ENCODE assay signal across 8 mouse cellular contexts in genomic region chr4:43052627-43053026, GRCm38 (mm10). TPM values are rescaled to one million over a fixed set of nuclear protein-coding genes. Genes with fewer than 3 reads are reported as not detected.
DNase-seq lines count a peak whose midpoint lies in the region; ATAC-seq and TF ChIP-seq lines count a peak whose summit lies in the region.

No protein-coding gene starts in this region.

- H3K9me3 ChIP-seq in heart, embryonic 11.5 days (replicated peaks; ENCODE audit: control insufficient read depth, low read length): no peaks in the 10 kb centered on the region
- no peaks in the 10 kb centered on the region for H3K9me3 ChIP-seq in E14TG2a.4 (ENCODE audit: low read length)

- H3K27ac ChIP-seq in heart, adult 2 months: no peak overlapping the region
- H3K27ac ChIP-seq in heart, embryonic 11.5 days (ENCODE audit: low read depth, low read length): no peak overlapping the region
- no peak overlapping the region for H3K27ac ChIP-seq in cerebellum, adult 2 months (ENCODE audit: insufficient read depth, low read length)

- no peak for TF ChIP-seq EP300 in heart, adult 2 months (IDR thresholded peaks at IDR 0.05; ENCODE audit: insufficient read depth, low read depth, low read length)

- peak; percentile 91 for TF ChIP-seq CTCF in heart, adult 2 months (IDR thresholded peaks at IDR 0.05)
- peak; percentile 56 for TF ChIP-seq CTCF in E14TG2a.4 (conservative IDR thresholded peaks at IDR 0.05; ENCODE audit: low read length)
- peak; percentile 53; the same call in 1 of the 2 replicates for TF ChIP-seq CTCF in cerebellum, adult 2 months (IDR thresholded peaks at IDR 0.05; ENCODE audit: borderline replicate concordance, insufficient read depth, low read depth, low read length)

- 8% methylated on average over 4 of the region's 4 CpGs for WGBS in heart, adult 2 months
- 7% methylated on average over 4 of the region's 4 CpGs for WGBS in heart, embryonic 11.5 days (ENCODE audit: insufficient replicate concordance)
- 6% methylated on average over 4 of the region's 4 CpGs for WGBS in cerebellum, adult 2 months

- no peak overlapping the region for H3K9ac ChIP-seq in heart, adult 2 months (ENCODE audit: low read depth, low read length)
- H3K9ac ChIP-seq in heart, embryonic 11.5 days (ENCODE audit: low read depth, low read length): no peak overlapping the region

- no peak for ATAC-seq in heart, embryonic 11.5 days (replicated peaks; ENCODE audit: insufficient number of reproducible peaks, low FRiP score, low TSS enrichment)

- H3K4me3 ChIP-seq in heart, adult 2 months: no peak overlapping the region
- H3K4me3 ChIP-seq in heart, embryonic 11.5 days (ENCODE audit: low read depth, low read length): no peak overlapping the region
- H3K4me3 ChIP-seq in E14TG2a.4 (replicated peaks; ENCODE audit: low read length): peak overlapping the region; percentile 23; the same call in 1 of the 2 replicates
- H3K4me3 ChIP-seq in cerebellum, adult 2 months (replicated peaks; ENCODE audit: insufficient read depth, low read depth, low read length): no peak overlapping the region

- H3K36me3 ChIP-seq in heart, adult 2 months (ENCODE audit: control insufficient read depth, insufficient read depth, low read length): no peaks in the 10 kb centered on the region
- no peaks in the 10 kb centered on the region for H3K36me3 ChIP-seq in heart, embryonic 11.5 days (ENCODE audit: control insufficient read depth, insufficient read depth, low read length)
- H3K36me3 ChIP-seq in E14TG2a.4 (ENCODE audit: insufficient read depth, low read length): no peaks in the 10 kb centered on the region

- DNase-seq in heart, adult 2 months: peak; percentile 37 to 42
- peak; percentile 64 to 76 for DNase-seq in cerebellum, adult 2 months
- peak; percentile 45 for DNase-seq in heart, postnatal 4 days
- DNase-seq in lung, postnatal 25 days (ENCODE audit: low spot score): peak; percentile 73
- DNase-seq in spleen, postnatal 10 days (ENCODE audit: low spot score in 2 of 2): no peak
- no peak for DNase-seq in ovary, postnatal 36 days (ENCODE audit: low spot score)

- no peak for TF ChIP-seq POLR2A in heart, adult 2 months (IDR thresholded peaks at IDR 0.05; ENCODE audit: insufficient read depth, low read depth, low read length)
- no peak for TF ChIP-seq POLR2A in cerebellum, adult 2 months (IDR thresholded peaks at IDR 0.05; ENCODE audit: borderline replicate concordance, insufficient read depth, low read length)

- H3K27me3 ChIP-seq in heart, adult 2 months (ENCODE audit: control insufficient read depth, insufficient read depth, low read length): no peaks in the 10 kb centered on the region
- H3K27me3 ChIP-seq in heart, embryonic 11.5 days (ENCODE audit: control insufficient read depth, insufficient read depth, low read length): no peaks in the 10 kb centered on the region
- peaks cover 4% of the 10 kb centered on the region for H3K27me3 ChIP-seq in E14TG2a.4 (ENCODE audit: insufficient read depth, low read length)
- H3K27me3 ChIP-seq in cerebellum, adult 2 months (ENCODE audit: control insufficient read depth, insufficient read depth, low read length): no peaks in the 10 kb centered on the region

- no peaks in the 10 kb centered on the region for H3K4me1 ChIP-seq in heart, adult 2 months (ENCODE audit: control insufficient read depth, insufficient read depth, low read length)
- no peaks in the 10 kb centered on the region for H3K4me1 ChIP-seq in heart, embryonic 11.5 days (ENCODE audit: control insufficient read depth, insufficient read depth, low read length)
- H3K4me1 ChIP-seq in E14TG2a.4 (replicated peaks; ENCODE audit: low read depth, low read length): peaks cover 9% of the 10 kb centered on the region
- no peaks in the 10 kb centered on the region for H3K4me1 ChIP-seq in cerebellum, adult 2 months (ENCODE audit: control insufficient read depth, insufficient read depth, low read length)

- H3K79me2 ChIP-seq in heart, adult 2 months (replicated peaks; ENCODE audit: control insufficient read depth, insufficient read depth, low read length): no peaks in the 10 kb centered on the region

- no peak overlapping the region for H3K4me2 ChIP-seq in heart, embryonic 11.5 days

- intact Hi-C loops in heart, adult 2 months (cut with DNase I): no loop called here

RNA-seq across cellular contexts. Expression of gene Unc13b, which starts 6.1 kb away (rescaled TPM):
- 10 to 100 TPM in 1 of 2 experiments, 1 to 10 TPM in 1; 10.0 to 10.9 TPM for total RNA-seq in heart, adult 2 months (2021)
- 6.7 and 11.7 TPM in 2 replicates for polyA plus RNA-seq in heart, adult 2 months (2012; rRNA removed)
- 9.3 TPM in 2 replicates for polyA plus RNA-seq in heart, embryonic 11.5 days (2014; fragmentation: Nextera tagmentation; extraction: Ambion mirVana)
- polyA plus RNA-seq in cerebellum, adult 2 months (2012; rRNA removed): 12.8 and 14.5 TPM in 2 replicates
- total RNA-seq in heart, postnatal 4 days (2021): 10 to 100 TPM; 39.9 to 42.1 TPM

RNA-seq across cellular contexts. Expression of gene Fam214b, which starts 6.6 kb away (rescaled TPM):
- total RNA-seq in heart, adult 2 months (2021): 10 to 100 TPM; 26.3 to 33.1 TPM
- 19.6 and 21.3 TPM in 2 replicates for polyA plus RNA-seq in heart, adult 2 months (2012; rRNA removed)
- 10.8 and 11.4 TPM in 2 replicates for polyA plus RNA-seq in heart, embryonic 11.5 days (2014; fragmentation: Nextera tagmentation; extraction: Ambion mirVana)
- polyA plus RNA-seq in cerebellum, adult 2 months (2012; rRNA removed): 29.9 and 32.5 TPM in 2 replicates
- total RNA-seq in heart, postnatal 4 days (2021): 10 to 100 TPM; 20.4 to 20.7 TPM

RNA-seq across cellular contexts. Expression of gene Stoml2, which starts 21.1 kb away (rescaled TPM):
- 100 to 1,000 TPM; 101 to 114 TPM for total RNA-seq in heart, adult 2 months (2021)
- polyA plus RNA-seq in heart, adult 2 months (2012; rRNA removed): 97.3 and 117 TPM in 2 replicates
- 251 and 255 TPM in 2 replicates for polyA plus RNA-seq in heart, embryonic 11.5 days (2014; fragmentation: Nextera tagmentation; extraction: Ambion mirVana)
- 138 and 142 TPM in 2 replicates for polyA plus RNA-seq in cerebellum, adult 2 months (2012; rRNA removed)
- 100 to 1,000 TPM; 101 to 107 TPM for total RNA-seq in heart, postnatal 4 days (2021)

RNA-seq across cellular contexts. Expression of gene Pigo, which starts 27.0 kb away (rescaled TPM):
- total RNA-seq in heart, adult 2 months (2021): 10 to 100 TPM; 21.0 to 26.5 TPM
- 20.1 and 27.1 TPM in 2 replicates for polyA plus RNA-seq in heart, adult 2 months (2012; rRNA removed)
- 13.2 and 13.6 TPM in 2 replicates for polyA plus RNA-seq in heart, embryonic 11.5 days (2014; fragmentation: Nextera tagmentation; extraction: Ambion mirVana)
- 35.8 and 35.9 TPM in 2 replicates for polyA plus RNA-seq in cerebellum, adult 2 months (2012; rRNA removed)
- 10 to 100 TPM; 24.7 to 24.9 TPM for total RNA-seq in heart, postnatal 4 days (2021)

RNA-seq across cellular contexts. Expression of gene Fancg, which starts 42.3 kb away (rescaled TPM):
- 1 to 10 TPM; 2.8 to 3.2 TPM for total RNA-seq in heart, adult 2 months (2021)
- 3.9 and 4.9 TPM in 2 replicates for polyA plus RNA-seq in heart, adult 2 months (2012; rRNA removed)
- polyA plus RNA-seq in heart, embryonic 11.5 days (2014; fragmentation: Nextera tagmentation; extraction: Ambion mirVana): 11.0 and 11.5 TPM in 2 replicates
- polyA plus RNA-seq in cerebellum, adult 2 months (2012; rRNA removed): 36.2 and 36.7 TPM in 2 replicates
- total RNA-seq in heart, postnatal 4 days (2021): 1 to 10 TPM; 7.4 to 8.2 TPM

Comparison
In these comparisons a context has a peak if more than half of its experiments do, and no peak if none do; other contexts are left out.
1. DNase-seq: peak in heart, adult 2 months (2 of 2), cerebellum, adult 2 months (2 of 2), heart, postnatal 4 days (single experiment) and lung, postnatal 25 days (single experiment); none in spleen, postnatal 10 days (0 of 2) and ovary, postnatal 36 days (single experiment).
2. Peak in every context shown above with its lines, with median percentiles within 50 percentile points of each other: CTCF ChIP-seq.